Mouse (Mus musculus) MEL (cell line): ENCODE data around the gene Cwc25. TPM values are rescaled to one million over a fixed set of nuclear protein-coding genes. Genes with fewer than 3 reads are reported as not detected.

Source experiments
- DNase-seq: peaks from one replicate; pipeline ENCODE4 v3.0.0; 2011; ENCODE audit warnings: low read depth, low spot score
- H3K27ac ChIP-seq: 2 replicates; pipeline ENCODE4 v1.5.1; 2012; ENCODE audit warnings: low read depth, mild to moderate bottlenecking, control low read depth, low read length, moderate library complexity; ENCODE audit not compliant: control insufficient read depth
- H3K27me3 ChIP-seq, 2 experiments: fragments of 150-350 bp in 1 of 2; sonication (generic) in 1 of 2; 2 replicates each; pipeline ENCODE4 v1.6.1; 2012; ENCODE audit warnings: low read length in 2 of 2, mild to moderate bottlenecking in 2 of 2, improper control_type of control experiment in 1 of 2, moderate library complexity in 1 of 2; ENCODE audit not compliant: insufficient read depth in 2 of 2, control insufficient read depth in 1 of 2
- H3K36me3 ChIP-seq, 2 experiments: 2 replicates each; pipeline ENCODE4 v1.6.1; 2012 to 2014; ENCODE audit warnings: low read length in 2 of 2, improper control_type of control experiment in 1 of 2, inconsistent platforms in 1 of 2, mild to moderate bottlenecking in 1 of 2; ENCODE audit not compliant: insufficient read depth in 2 of 2, control insufficient read depth in 1 of 2
- H3K4me1 ChIP-seq, 2 experiments: fragments of 150-350 bp in 1 of 2; sonication (generic) in 1 of 2; 2 replicates each; pipeline ENCODE4 v1.6.1; 2012; ENCODE audit warnings: low read length in 2 of 2, improper control_type of control experiment in 1 of 2, mild to moderate bottlenecking in 1 of 2; ENCODE audit not compliant: insufficient read depth in 2 of 2, control insufficient read depth in 1 of 2
- H3K4me3 ChIP-seq, 2 experiments: fragments of 150-350 bp in 1 of 2; sonication (generic) in 1 of 2; 2 replicates each; pipeline ENCODE4 v1.5.1; 2012; ENCODE audit warnings: low read depth in 2 of 2, low read length in 2 of 2, mild to moderate bottlenecking in 2 of 2, moderate library complexity in 2 of 2, control low read depth in 1 of 2, improper control_type of control experiment in 1 of 2; ENCODE audit not compliant: control insufficient read depth in 1 of 2, insufficient read depth in 1 of 2
- H3K79me2 ChIP-seq: 2 replicates; pipeline ENCODE4 v1.6.1; 2012; ENCODE audit warnings: mild to moderate bottlenecking, low read length, moderate library complexity; ENCODE audit not compliant: control insufficient read depth, poor library complexity, insufficient read depth
- H3K9ac ChIP-seq: 2 replicates; pipeline ENCODE4 v1.6.1; 2012; ENCODE audit warnings: low read depth, mild to moderate bottlenecking, control low read depth, low read length, moderate library complexity; ENCODE audit not compliant: control insufficient read depth, poor library complexity, severe bottlenecking
- H3K9me3 ChIP-seq: fragments of 150-350 bp; sonication (generic); replicated peaks from 2 replicates; pipeline ENCODE4 v1.6.1; 2012; ENCODE audit warnings: mild to moderate bottlenecking, low read length, improper control_type of control experiment, moderate library complexity; ENCODE audit not compliant: insufficient read depth
- BHLHE40 ChIP-seq: IDR thresholded peaks from 2 replicates; pipeline ENCODE4 v1.6.1; 2012; ENCODE audit warnings: low read depth, mild to moderate bottlenecking, inconsistent platforms, low read length, improper control_type of control experiment, borderline replicate concordance
- CHD1 ChIP-seq: IDR thresholded peaks from 2 replicates; pipeline ENCODE4 v1.6.1; 2012; ENCODE audit warnings: low read depth, mild to moderate bottlenecking, inconsistent platforms, low read length, improper control_type of control experiment
- E2F4 ChIP-seq: IDR thresholded peaks from 2 replicates; pipeline ENCODE4 v1.6.1; 2011; ENCODE audit warnings: low read depth, low read length, improper control_type of control experiment, borderline replicate concordance
- EP300 ChIP-seq, 2 experiments: IDR thresholded peaks; 2 replicates each; pipeline ENCODE4 v1.6.1; 2011; ENCODE audit warnings: improper control_type of control experiment in 2 of 2, low read length in 2 of 2, low read depth in 1 of 2, mild to moderate bottlenecking in 1 of 2
- ETS1 ChIP-seq: IDR thresholded peaks from 2 replicates; pipeline ENCODE4 v1.6.1; 2012; ENCODE audit warnings: low read depth, mild to moderate bottlenecking, inconsistent platforms, low read length, improper control_type of control experiment, moderate library complexity
- GATA1 ChIP-seq: IDR thresholded peaks from 2 replicates; pipeline ENCODE4 v1.6.1; 2011; ENCODE audit warnings: low read depth, low read length, improper control_type of control experiment
- HCFC1 ChIP-seq: IDR thresholded peaks from 2 replicates; pipeline ENCODE4 v1.6.1; 2012; ENCODE audit warnings: low read depth, mild to moderate bottlenecking, inconsistent platforms, low read length, improper control_type of control experiment, moderate library complexity
- JUND ChIP-seq: IDR thresholded peaks from 2 replicates; pipeline ENCODE4 v1.6.1; 2011; ENCODE audit warnings: low read depth, mild to moderate bottlenecking, improper control_type of control experiment, low read length
- MAFK ChIP-seq: IDR thresholded peaks from 2 replicates; pipeline ENCODE4 v1.6.1; 2011; ENCODE audit warnings: low read depth, mild to moderate bottlenecking, low read length, improper control_type of control experiment, borderline replicate concordance
- MAX ChIP-seq: IDR thresholded peaks from 2 replicates; pipeline ENCODE4 v1.6.1; 2011; ENCODE audit warnings: low read length, improper control_type of control experiment
- MAZ ChIP-seq: IDR thresholded peaks from 2 replicates; pipeline ENCODE4 v1.6.1; 2012; ENCODE audit warnings: low read depth, mild to moderate bottlenecking, inconsistent platforms, low read length, improper control_type of control experiment
- MXI1 ChIP-seq: IDR thresholded peaks from 2 replicates; pipeline ENCODE4 v1.6.1; 2011; ENCODE audit warnings: mild to moderate bottlenecking, low read depth, low read length, improper control_type of control experiment
- MYB ChIP-seq: IDR thresholded peaks from 2 replicates; pipeline ENCODE4 v1.6.1; 2011; ENCODE audit warnings: mild to moderate bottlenecking, low read depth, low read length, improper control_type of control experiment
- MYC ChIP-seq: IDR thresholded peaks from 2 replicates; pipeline ENCODE4 v1.6.1; 2011; ENCODE audit warnings: low read depth, mild to moderate bottlenecking, low read length, improper control_type of control experiment, moderate library complexity
- NELFE ChIP-seq: IDR thresholded peaks from 2 replicates; pipeline ENCODE4 v1.6.1; 2011; ENCODE audit warnings: low read depth, low read length, improper control_type of control experiment
- NRF1 ChIP-seq: IDR thresholded peaks from 2 replicates; pipeline ENCODE4 v1.6.1; 2014; ENCODE audit warnings: low read depth, mild to moderate bottlenecking, inconsistent platforms, low read length, improper control_type of control experiment, moderate library complexity; ENCODE audit not compliant: poor library complexity, insufficient read depth, severe bottlenecking
- POLR2A ChIP-seq, 2 experiments: IDR thresholded peaks; 2 replicates each; pipeline ENCODE4 v1.6.1; 2011 to 2012; ENCODE audit warnings: low read length in 2 of 2, mild to moderate bottlenecking in 2 of 2, control low read depth in 1 of 2, improper control_type of control experiment in 1 of 2, low read depth in 1 of 2, moderate library complexity in 1 of 2; ENCODE audit not compliant: control insufficient read depth in 1 of 2, insufficient read depth in 1 of 2, poor library complexity in 1 of 2
- POLR2AphosphoS2 ChIP-seq: IDR thresholded peaks from 2 replicates; pipeline ENCODE4 v1.6.1; 2011; ENCODE audit warnings: low read length, improper control_type of control experiment
- POLR2AphosphoS5 ChIP-seq: IDR thresholded peaks from 2 replicates; pipeline ENCODE4 v1.6.1; 2012; ENCODE audit warnings: low read depth, borderline replicate concordance, mild to moderate bottlenecking, inconsistent platforms, low read length, moderate library complexity, mixed read lengths
- RAD21 ChIP-seq: IDR thresholded peaks from 2 replicates; pipeline ENCODE4 v1.6.1; 2011; ENCODE audit warnings: mild to moderate bottlenecking, low read depth, low read length, improper control_type of control experiment
- SIN3A ChIP-seq: IDR thresholded peaks from 2 replicates; pipeline ENCODE4 v1.6.1; 2012; ENCODE audit warnings: low read length, improper control_type of control experiment, inconsistent platforms
- SMC3 ChIP-seq: IDR thresholded peaks from 2 replicates; pipeline ENCODE4 v1.6.1; 2011; ENCODE audit warnings: low read depth, low read length, improper control_type of control experiment
- TAL1 ChIP-seq: IDR thresholded peaks from 2 replicates; pipeline ENCODE4 v1.6.1; 2012; ENCODE audit warnings: mild to moderate bottlenecking, inconsistent platforms, low read length, moderate library complexity, mixed read lengths
- TBP ChIP-seq: IDR thresholded peaks from 2 replicates; pipeline ENCODE4 v1.8.0; 2011; ENCODE audit warnings: low read depth, low read length, improper control_type of control experiment
- TCF12 ChIP-seq: IDR thresholded peaks from 2 replicates; pipeline ENCODE4 v1.6.1; 2014; ENCODE audit warnings: low read depth, mild to moderate bottlenecking, inconsistent platforms, low read length, improper control_type of control experiment, moderate library complexity
- UBTF ChIP-seq: IDR thresholded peaks from 2 replicates; pipeline ENCODE4 v1.6.1; 2012; ENCODE audit warnings: low read depth, mild to moderate bottlenecking, inconsistent platforms, low read length, improper control_type of control experiment, moderate library complexity, borderline replicate concordance; ENCODE audit not compliant: insufficient read depth
- USF1 ChIP-seq: IDR thresholded peaks from 2 replicates; pipeline ENCODE4 v1.6.1; 2014; ENCODE audit warnings: low read depth, mild to moderate bottlenecking, inconsistent platforms, low read length, improper control_type of control experiment, moderate library complexity
- USF2 ChIP-seq, 2 experiments: IDR thresholded peaks; 2 replicates each; pipeline ENCODE4 v1.6.1; 2011 to 2012; ENCODE audit warnings: improper control_type of control experiment in 2 of 2, low read length in 2 of 2, borderline replicate concordance in 1 of 2, inconsistent platforms in 1 of 2, low read depth in 1 of 2, mild to moderate bottlenecking in 1 of 2; ENCODE audit not compliant: insufficient read depth in 1 of 2
- ZKSCAN1 ChIP-seq: IDR thresholded peaks from 2 replicates; pipeline ENCODE4 v1.6.1; 2012; ENCODE audit warnings: low read depth, mild to moderate bottlenecking, inconsistent platforms, low read length, improper control_type of control experiment, moderate library complexity
- polyA plus RNA-seq, 2 experiments: library from polyadenylated mRNA; stranded (reverse) in 1 of 2; unstranded in 1 of 2; fragments of >175 nt in 1 of 2; fragments of >200 nt in 1 of 2; gene quantifications; 2 replicates each; pipeline versions ENCODE4 v1.2.1 to v1.2.4; 2012; ENCODE audit warnings: low replicate concordance in 2 of 2, low read depth in 1 of 2; ENCODE audit not compliant: insufficient read length in 2 of 2, insufficient read depth in 1 of 2, missing spikeins in 1 of 2
- total RNA-seq: library from RNA; depleted of rRNA; stranded (reverse); fragments of 300-350 nt; gene quantifications from 2 replicates; pipeline ENCODE4 v1.2.3, GENCODE M21; 2012

The Cwc25 gene
- total and polyA plus RNA-seq, 3 experiments, result 16.7 to 20.8 TPM; not detected in 1

GRCm38 (mm10) chr11:97778918-97779317 lies 12.6 kb upstream of the Cwc25 start:
- Histone ChIP-seq H3K27me3 (no peaks in the 10 kb centered on the region), H3K36me3 (peaks cover 31 to 32% of the 10 kb centered on the region in 2 experiments), H3K9me3 (no peaks in the 10 kb centered on the region), H3K9ac (peak overlapping the region; percentile 39), H3K27ac (no peak overlapping the region), H3K4me3 (peak overlapping the region in 1 of 2 experiments; percentile 20; a peak in 2 of 4 replicates), H3K4me1 (peaks cover 0 to 10% of the 10 kb centered on the region in 2 experiments; a peak in 2 of 4 replicates), H3K79me2 (peaks cover 39% of the 10 kb centered on the region)
- DNase-seq, result peak; percentile 43
- 0 out of 4 replicates have a peak, but pooled peaks of 1 of the 2 experiments have one; percentile 32 for TF ChIP-seq POLR2A (IDR thresholded peaks at IDR 0.05; ENCODE audit: control insufficient read depth in 1 of 2, insufficient read depth in 1 of 2, low read depth in 1 of 2, low read length in 2 of 2, poor library complexity in 1 of 2)
- TF ChIP-seq MXI1, result no peak
- peak; percentile 77 for TF ChIP-seq POLR2AphosphoS2
- TF ChIP-seq MAZ, result no peak

GRCm38 (mm10) chr11:97777129-97777529 lies 10.8 kb upstream of the Cwc25 start:
- Histone ChIP-seq H3K4me1 (peaks cover 0 to 10% of the 10 kb centered on the region in 2 experiments; a peak in 2 of 4 replicates), H3K27ac (peak overlapping the region; percentile 25; the same call in 1 of the 2 replicates), H3K4me3 (no peak overlapping the region), H3K79me2 (peaks cover 33% of the 10 kb centered on the region), H3K36me3 (peaks cover 31 to 32% of the 10 kb centered on the region in 2 experiments), H3K27me3 (no peaks in the 10 kb centered on the region), H3K9me3 (no peaks in the 10 kb centered on the region), H3K9ac (0 out of 2 replicates have a peak overlapping the region, but pooled peaks have one; percentile 3)
- DNase-seq, result peak; percentile 87
- TF ChIP-seq EP300 (IDR thresholded peaks at IDR 0.05; ENCODE audit: low read depth in 1 of 2, low read length in 2 of 2) (no peak), USF1 (peak; percentile 83), TCF12 (no peak), MAFK (no peak), SMC3 (0 out of 2 replicates have a peak, but pooled peaks have one; percentile 30), POLR2AphosphoS5 (no peak; the same call in 1 of the 2 replicates), POLR2AphosphoS2 (no peak), ZKSCAN1 (no peak), POLR2A (IDR thresholded peaks at IDR 0.05; ENCODE audit: control insufficient read depth in 1 of 2, insufficient read depth in 1 of 2, low read depth in 1 of 2, low read length in 2 of 2, poor library complexity in 1 of 2) (peak in 1 of 2 experiments; percentile 60; a peak in 2 of 4 replicates), TAL1 (no peak), E2F4 (no peak), CHD1 (0 out of 2 replicates have a peak, but pooled peaks have one; percentile 82), UBTF (no peak), HCFC1 (peak; percentile 52; the same call in 1 of the 2 replicates), USF2 (IDR thresholded peaks at IDR 0.05; ENCODE audit: borderline replicate concordance in 1 of 2, insufficient read depth in 1 of 2, low read depth in 1 of 2, low read length in 2 of 2) (0 out of 4 replicates have a peak, but pooled peaks of 1 of the 2 experiments have one; percentile 19), JUND (peak; percentile 50; the same call in 1 of the 2 replicates), TBP (no peak), GATA1 (no peak), MYC (peak; percentile 99), NRF1 (no peak), MYB (0 out of 2 replicates have a peak, but pooled peaks have one; percentile 11), BHLHE40 (no peak), ETS1 (peak; percentile 26; the same call in 1 of the 2 replicates), MXI1 (peak; percentile 95), MAX (peak; percentile 93), SIN3A (peak; percentile 67), NELFE (no peak), RAD21 (no peak)
